Mouse (Mus musculus) ovary, postnatal 36 days (tissue): ENCODE measurements at regions not wholly inside any gene's neighbourhood (a gene's known extent, or its start where the extent isn't known, plus 50 kb on each side); places are given as distances from the start of the nearest gene placed in this dataset.

Source experiments
- DNase-seq: peaks from one replicate; pipeline ENCODE4 v3.0.0; 2022; ENCODE audit warnings: low spot score, mixed read lengths

DNA sequence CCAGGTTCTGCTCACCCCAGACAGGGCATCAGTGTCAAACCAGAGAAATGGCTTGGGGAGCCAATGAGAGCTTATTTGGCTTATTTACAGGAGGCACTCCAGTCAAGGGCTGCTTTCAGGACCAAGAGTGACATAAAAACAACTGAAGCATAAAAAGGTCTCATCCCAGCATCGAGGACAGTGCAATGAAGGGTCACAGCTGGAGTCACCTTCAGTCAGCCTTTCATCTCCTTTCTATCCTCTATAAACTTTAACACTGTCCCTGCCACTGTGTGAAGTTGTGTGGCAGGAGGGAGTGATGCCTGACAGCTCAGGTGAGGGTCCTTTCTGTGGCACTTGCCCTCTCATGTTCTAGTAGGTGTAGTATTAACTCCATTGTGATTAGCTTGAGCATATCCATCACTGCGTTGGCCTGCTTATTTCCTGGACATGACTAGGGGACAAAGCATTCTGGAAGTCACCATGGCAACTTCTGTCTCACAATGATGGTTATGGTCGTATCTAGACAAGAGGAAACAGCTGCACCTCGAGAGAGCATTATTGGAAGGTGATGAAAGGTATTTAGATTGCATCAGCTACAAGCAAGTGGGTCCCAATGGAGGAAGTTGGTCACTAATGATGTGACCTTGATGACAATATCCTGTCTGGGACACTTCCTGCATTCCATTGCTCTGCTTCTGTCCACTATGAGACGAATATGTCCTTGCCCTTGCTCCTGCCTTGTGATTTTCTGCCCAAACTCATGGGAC, 87.8 kb upstream of the Enpp6 start:
- no peak for DNase-seq

GRCm38 (mm10) chr8:46900826-46901225, 85.9 kb upstream of the Enpp6 start:
- no peak for DNase-seq

DNA sequence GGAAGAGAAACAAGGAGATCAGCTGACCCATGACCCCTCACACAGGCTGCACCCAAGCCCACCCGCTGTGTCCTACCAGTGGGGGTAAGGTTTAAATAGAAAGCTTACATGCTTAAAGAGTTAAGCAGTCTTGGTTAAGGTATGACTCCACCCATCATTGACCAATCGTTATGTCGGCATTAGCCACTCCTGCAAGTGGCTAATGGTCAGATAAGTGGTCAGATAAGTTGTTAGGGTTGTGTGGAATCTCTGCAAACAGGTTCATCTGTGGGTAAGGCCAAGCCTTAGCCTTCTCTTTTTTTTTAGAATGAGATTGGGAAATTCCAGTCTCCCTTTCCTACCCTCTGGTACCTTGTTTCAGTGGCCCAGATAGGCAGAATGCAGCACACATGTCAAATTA, 82.0 kb upstream of the Enpp6 start:
- DNase-seq = no peak

GRCm38 (mm10) chr8:46907390-46907789, 79.3 kb upstream of the Enpp6 start:
- no peak for DNase-seq

- DNase-seq = no peak
These were observed 78.5 kb upstream of the Enpp6 start for GRCm38 (mm10) chr8:46908186-46908585.

DNA sequence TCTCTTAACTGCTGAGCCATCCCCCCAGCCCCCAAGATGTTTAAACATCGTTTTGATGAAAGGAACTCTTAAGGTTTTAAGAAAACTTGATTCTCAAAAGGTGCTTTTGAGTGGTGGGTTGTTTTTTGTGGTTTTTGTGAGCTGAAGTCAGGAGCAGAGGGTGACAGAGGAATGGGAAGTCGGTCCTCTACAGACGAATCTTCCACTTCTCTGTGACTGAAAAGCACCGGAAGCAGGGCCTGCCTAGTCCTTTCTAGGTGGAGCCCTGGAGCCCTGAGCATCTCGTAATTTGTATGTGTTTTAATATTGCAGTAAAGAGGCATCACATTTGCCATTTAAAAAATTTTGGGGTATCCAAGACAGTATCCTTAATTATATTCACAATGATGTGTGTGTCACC, 72.7 kb upstream of the Enpp6 start:
- no peak for DNase-seq

DNA sequence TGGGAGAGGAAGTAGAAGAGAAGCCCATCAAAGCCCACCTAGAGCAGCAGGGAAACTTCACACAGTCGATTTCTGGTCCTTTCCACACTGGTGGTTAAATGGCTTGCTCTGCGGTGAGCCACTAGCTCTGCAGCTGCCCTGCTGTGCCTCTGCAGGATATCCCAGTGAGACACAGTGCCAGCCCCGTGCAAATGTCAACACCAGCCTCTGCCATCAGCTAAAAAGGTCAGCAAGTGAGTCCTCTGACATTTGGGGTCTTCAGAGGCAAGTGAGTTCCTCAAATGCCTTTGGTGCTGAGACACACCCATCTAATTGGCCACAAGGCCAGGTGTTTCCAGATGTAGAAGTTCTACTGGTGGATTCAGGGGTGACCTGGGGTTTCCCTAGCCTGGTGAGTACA, 66.6 kb upstream of the Enpp6 start:
- no peak for DNase-seq

GRCm38 (mm10) chr8:46921075-46921474, 65.6 kb upstream of the Enpp6 start:
- no peak for DNase-seq

- DNase-seq = no peak
These were observed 65.1 kb upstream of the Enpp6 start for GRCm38 (mm10) chr8:46921585-46921984.

DNA sequence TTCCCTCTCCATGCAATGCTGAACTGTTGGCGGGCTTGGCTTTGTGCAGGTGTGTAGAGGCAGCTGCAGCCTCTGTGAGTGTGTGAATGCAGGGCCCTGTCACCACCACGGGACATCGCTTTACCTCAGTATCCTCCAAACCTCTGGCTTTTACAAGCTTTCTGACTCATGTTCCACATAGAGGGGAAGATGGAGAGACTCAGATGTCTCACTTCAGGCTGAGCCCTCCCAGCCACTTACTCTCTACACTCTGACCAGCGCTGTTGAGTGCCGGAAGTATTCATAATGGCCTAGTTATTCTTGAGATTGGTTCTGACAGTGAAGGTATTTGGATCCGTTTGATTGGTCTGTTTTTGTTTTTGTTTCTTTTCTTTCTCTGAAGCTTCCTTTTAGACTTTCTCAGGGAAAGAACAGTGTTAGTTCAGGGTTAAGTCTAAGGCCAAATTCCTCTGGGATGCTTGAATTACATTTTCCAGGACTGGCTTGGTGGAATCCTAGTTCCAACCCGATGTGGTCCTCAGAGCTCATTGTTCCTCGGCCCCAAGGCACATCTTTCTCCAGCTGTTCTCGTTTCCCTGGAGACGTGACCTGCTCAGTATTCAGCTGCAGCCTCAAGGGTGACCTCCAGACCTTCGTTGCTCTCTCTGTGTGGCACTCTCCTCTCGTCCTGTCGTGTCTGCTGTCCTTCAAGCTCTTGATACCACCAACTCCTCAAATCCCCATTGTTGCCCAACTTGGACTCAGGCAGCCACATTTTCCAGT, 61.7 kb upstream of the Enpp6 start:
- DNase-seq = no peak

DNA sequence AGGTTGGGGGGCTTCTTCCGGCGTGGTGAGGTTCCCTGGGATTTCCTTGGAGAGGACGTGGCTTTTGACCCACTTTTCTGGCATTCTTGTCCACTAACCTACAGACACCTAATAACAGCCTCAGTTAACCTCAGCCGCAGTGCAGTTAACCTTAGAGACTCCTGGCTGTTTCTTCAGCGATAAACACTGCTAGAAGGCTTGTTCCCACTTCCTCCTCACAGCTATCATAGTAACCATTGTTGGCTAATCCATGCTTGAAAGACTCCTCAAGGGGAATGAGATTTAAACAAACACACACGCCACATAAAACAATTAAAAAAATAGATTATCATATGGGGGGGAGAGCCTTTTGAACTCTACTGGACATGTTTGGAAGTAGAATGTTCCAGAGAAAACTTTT, 58.0 kb upstream of the Enpp6 start:
- DNase-seq = no peak

DNA sequence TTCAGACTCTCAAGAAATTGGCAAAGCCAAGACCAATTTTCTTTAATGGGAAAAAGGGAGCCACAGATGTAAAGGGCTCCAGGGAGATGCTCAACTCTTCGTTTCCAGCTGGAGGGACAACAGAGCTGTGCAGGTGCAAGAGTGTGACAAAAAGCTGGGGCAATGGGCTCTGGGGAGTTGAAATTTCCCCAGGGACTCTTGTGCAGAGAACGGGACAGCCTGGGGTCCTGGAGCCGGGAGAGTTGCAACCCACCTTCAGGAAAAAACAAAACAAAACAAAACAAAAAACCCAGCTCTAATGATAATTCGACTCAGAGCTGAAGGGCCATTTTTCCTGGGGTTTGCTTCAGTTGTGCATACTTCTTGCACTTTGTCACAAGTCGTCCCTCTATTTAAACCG, 57.0 kb upstream of the Enpp6 start:
- DNase-seq = no peak

GRCm38 (mm10) chr8:46931267-46931666, 55.4 kb upstream of the Enpp6 start:
- DNase-seq = no peak

DNA sequence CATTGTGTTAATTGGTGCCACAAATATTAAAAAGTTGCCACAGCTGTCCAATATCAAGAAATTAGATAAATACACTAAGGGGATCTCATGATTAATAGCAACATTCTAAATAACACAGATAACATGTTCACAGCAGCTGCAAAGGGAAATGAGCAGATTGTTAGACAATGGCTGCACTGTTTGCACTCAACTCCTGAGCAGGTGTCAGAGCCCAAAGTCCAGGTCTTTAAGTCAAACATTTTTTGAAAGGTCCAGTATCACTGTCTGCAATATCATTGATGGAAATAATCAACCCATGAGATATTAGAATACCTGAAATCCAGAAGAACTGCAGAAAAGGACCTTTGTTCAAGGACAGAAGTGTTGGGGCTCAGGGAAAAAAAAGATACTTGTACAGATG, 53.4 kb upstream of the Enpp6 start:
- no peak for DNase-seq

- DNase-seq = no peak
These were observed 52.4 kb upstream of the Enpp6 start for GRCm38 (mm10) chr8:46934254-46934653.

DNA sequence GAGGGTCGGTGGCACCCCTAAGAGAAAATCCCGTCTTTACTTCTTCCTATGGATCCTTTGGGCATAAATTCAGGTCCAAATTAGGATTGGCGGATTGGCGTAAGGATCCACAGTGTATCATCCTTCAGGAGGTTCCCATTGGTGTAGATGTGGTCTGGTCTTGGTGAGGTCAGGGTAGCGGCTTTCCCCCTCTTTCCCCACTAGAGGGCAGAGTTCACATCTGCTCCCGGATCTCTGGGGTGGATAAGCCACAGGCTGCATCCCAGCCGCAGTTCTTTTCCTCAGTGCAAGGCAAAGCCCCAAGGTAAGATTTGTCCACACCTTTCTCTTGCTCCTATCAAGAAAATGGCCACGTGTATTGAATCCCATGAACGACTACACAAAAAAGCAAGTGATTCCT, 51.8 kb upstream of the Enpp6 start:
- DNase-seq = peak; percentile 61

DNA sequence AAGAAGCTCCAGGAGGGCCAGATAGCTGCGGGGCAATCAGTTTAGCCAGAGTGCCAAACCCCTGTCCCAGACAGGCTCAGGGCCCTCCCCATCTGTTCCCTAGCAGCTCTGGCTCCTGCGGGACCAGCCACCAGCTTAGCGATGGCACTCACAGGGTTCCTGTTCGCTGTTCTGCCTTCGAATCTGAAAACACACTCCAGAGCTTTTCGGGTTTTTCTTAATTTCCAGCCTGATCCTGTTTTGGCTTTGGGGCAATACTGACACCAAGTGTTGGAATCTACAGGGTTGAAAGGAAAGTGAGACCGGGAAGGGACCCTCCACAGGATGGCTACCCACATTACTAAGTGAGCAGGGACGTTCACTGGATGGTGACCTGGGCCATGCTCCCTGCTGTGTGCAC, 50.6 kb upstream of the Enpp6 start:
- no peak for DNase-seq
